Mouse (Mus musculus): ENCODE measurements at regions not wholly inside any gene's neighbourhood (a gene's known extent, or its start where the extent isn't known, plus 50 kb on each side); places are given as distances from the start of the nearest gene placed in this dataset.

DNA sequence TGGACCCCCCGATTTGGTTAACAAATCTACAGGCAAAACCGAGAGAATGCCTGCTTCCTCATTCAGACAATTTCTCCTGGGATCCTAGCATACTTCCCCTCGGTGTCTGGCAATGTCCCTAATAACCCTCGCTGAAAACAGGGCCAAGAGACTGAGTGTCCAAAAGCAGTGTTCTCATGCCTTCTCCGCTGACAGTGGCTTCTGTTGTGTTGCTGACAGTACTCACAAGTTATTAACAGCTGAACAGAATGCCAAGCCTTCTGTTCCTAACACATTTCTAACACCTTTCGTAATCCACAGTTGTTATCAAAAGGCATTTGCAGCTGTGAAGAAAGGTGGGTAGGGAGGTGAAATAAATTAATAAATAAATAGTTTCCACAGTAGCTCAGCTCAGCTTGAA lies 166.2 kb upstream of the Ntm start:
- TF ChIP-seq CTCF (IDR thresholded peaks at IDR 0.05; ENCODE audit: extremely low read depth, insufficient read depth, low read length): no peak
- TF ChIP-seq POLR2A (IDR thresholded peaks at IDR 0.05; ENCODE audit: extremely low read depth, insufficient read depth, low read length): no peak
